ENCODE assay signal across 15 mouse cellular contexts in genomic region chr9:115800624-115801023, GRCm38 (mm10).
DNase-seq lines count a peak whose midpoint lies in the region; ATAC-seq and TF ChIP-seq lines count a peak whose summit lies in the region.
"Had no signal": no experiment of that assay in that cellular context is flagged by ENCODE, and none has a peak within 500 bp of the region (broad histone marks: within the 10 kb centered on the region; RNA-seq: fewer than 3 reads in every experiment).

No protein-coding gene starts in this region.

- no peak overlapping the region; the same call in 1 of the 2 replicates for H3K4me3 ChIP-seq in midbrain, embryonic 10.5 days
- H3K4me3 ChIP-seq in midbrain, embryonic 16.5 days (ENCODE audit: low read depth, low read length): no peak overlapping the region
- no peak overlapping the region for H3K4me3 ChIP-seq in embryonic facial prominence, embryonic 10.5 days
- H3K4me3 ChIP-seq in hindbrain, postnatal 0 days (ENCODE audit: low read length): no peak overlapping the region
- H3K4me3 ChIP-seq: gastrocnemius, adult 2 months; myocyte had no signal

- no peaks in the 10 kb centered on the region for H3K9me3 ChIP-seq in midbrain, embryonic 10.5 days (replicated peaks)
- H3K9me3 ChIP-seq in midbrain, embryonic 16.5 days (replicated peaks; ENCODE audit: control insufficient read depth, low read length, poor library complexity, severe bottlenecking): no peaks in the 10 kb centered on the region
- no peaks in the 10 kb centered on the region for H3K9me3 ChIP-seq in embryonic facial prominence, embryonic 10.5 days
- no peaks in the 10 kb centered on the region for H3K9me3 ChIP-seq in hindbrain, postnatal 0 days (ENCODE audit: low read length)

- 38% methylated on average over 6 of the region's 6 CpGs for WGBS in midbrain, embryonic 10.5 days
- 23% methylated on average over 6 of the region's 6 CpGs for WGBS in midbrain, embryonic 16.5 days
- WGBS in embryonic facial prominence, embryonic 10.5 days: 54% methylated on average over 6 of the region's 6 CpGs
- 26% methylated on average over 6 of the region's 6 CpGs for WGBS in hindbrain, postnatal 0 days

- H3K27me3 ChIP-seq in midbrain, embryonic 10.5 days (ENCODE audit: low read depth, poor library complexity, severe bottlenecking): no peaks in the 10 kb centered on the region
- H3K27me3 ChIP-seq in midbrain, embryonic 16.5 days (ENCODE audit: control insufficient read depth, insufficient read depth, low read depth, low read length): no peaks in the 10 kb centered on the region
- H3K27me3 ChIP-seq in embryonic facial prominence, embryonic 10.5 days (replicated peaks; ENCODE audit: low read depth, poor library complexity, severe bottlenecking): no peaks in the 10 kb centered on the region
- H3K27me3 ChIP-seq in hindbrain, postnatal 0 days (ENCODE audit: insufficient read depth, low read length): no peaks in the 10 kb centered on the region

- no peaks in the 10 kb centered on the region for H3K36me3 ChIP-seq in midbrain, embryonic 10.5 days
- no peaks in the 10 kb centered on the region for H3K36me3 ChIP-seq in midbrain, embryonic 16.5 days (ENCODE audit: control insufficient read depth, insufficient read depth, low read length)
- no peaks in the 10 kb centered on the region for H3K36me3 ChIP-seq in embryonic facial prominence, embryonic 10.5 days (replicated peaks)
- H3K36me3 ChIP-seq in hindbrain, postnatal 0 days (ENCODE audit: insufficient read depth, low read length): no peaks in the 10 kb centered on the region

- peak overlapping the region; percentile 61; the same call in 1 of the 2 replicates for H3K27ac ChIP-seq in midbrain, embryonic 10.5 days (replicated peaks)
- no peak overlapping the region for H3K27ac ChIP-seq in midbrain, embryonic 16.5 days (ENCODE audit: low read length)
- H3K27ac ChIP-seq in embryonic facial prominence, embryonic 10.5 days (replicated peaks): no peak overlapping the region
- H3K27ac ChIP-seq in hindbrain, postnatal 0 days: no peak overlapping the region
- H3K27ac ChIP-seq: gastrocnemius, adult 2 months had no signal

- H3K4me1 ChIP-seq in midbrain, embryonic 10.5 days: peaks cover 32% of the 10 kb centered on the region
- H3K4me1 ChIP-seq in midbrain, embryonic 16.5 days (ENCODE audit: control insufficient read depth, insufficient read depth, low read length): no peaks in the 10 kb centered on the region
- H3K4me1 ChIP-seq in embryonic facial prominence, embryonic 10.5 days: peaks cover 4% of the 10 kb centered on the region; the same call in 1 of the 2 replicates
- no peaks in the 10 kb centered on the region for H3K4me1 ChIP-seq in hindbrain, postnatal 0 days (ENCODE audit: insufficient read depth, low read length)

- DNase-seq in midbrain, embryonic 10.5 days (ENCODE audit: low spot score): peak; percentile 62
- peak; percentile 15 for DNase-seq in embryonic facial prominence, embryonic 10.5 days (ENCODE audit: low spot score)
- peak; percentile 12 for DNase-seq in hindbrain, postnatal 0 days (ENCODE audit: low spot score)
- peak; percentile 22 for DNase-seq in retina, postnatal 1 day
- DNase-seq in frontal cortex, postnatal 10 days (ENCODE audit: low spot score in 2 of 2): no peak
- no peak for DNase-seq in spleen, postnatal 36 days (ENCODE audit: low spot score in 2 of 2)
- DNase-seq: cerebellum, adult 18-20 months; gastrocnemius, adult 2 months; kidney, postnatal 25 days; liver; lung, adult 2 months; lung, postnatal 4 days had no signal

- H3K9ac ChIP-seq in midbrain, embryonic 16.5 days (ENCODE audit: low read depth, low read length): no peak overlapping the region
- no peak overlapping the region for H3K9ac ChIP-seq in hindbrain, postnatal 0 days (replicated peaks; ENCODE audit: low read length)

- no peak for ATAC-seq in midbrain, embryonic 16.5 days
- ATAC-seq in hindbrain, postnatal 0 days: 0 out of 2 replicates have a peak, but pooled peaks have one; percentile 21
- ATAC-seq: intestine, embryonic 16.5 days had no signal

- no peak for TF ChIP-seq CTCF in hindbrain, postnatal 0 days (IDR thresholded peaks at IDR 0.05; ENCODE audit: low read depth)

- no peak overlapping the region for H3K4me2 ChIP-seq in midbrain, embryonic 16.5 days (ENCODE audit: low read length)
- no peak overlapping the region for H3K4me2 ChIP-seq in hindbrain, postnatal 0 days (ENCODE audit: low read depth, low read length)

Comparison
In these comparisons a context has a peak if more than half of its experiments do, and no peak if none do; other contexts are left out.
1. DNase-seq: peak in midbrain, embryonic 10.5 days (single experiment), embryonic facial prominence, embryonic 10.5 days (single experiment), hindbrain, postnatal 0 days (single experiment) and retina, postnatal 1 day (single experiment); none in frontal cortex, postnatal 10 days (0 of 2) and spleen, postnatal 36 days (0 of 2).